Mouse (Mus musculus): Measurements from ENCODE around the gene Rinl.

GRCm38 (mm10) chr7:28758623-28759022 lies 30.1 kb upstream of the Rinl start:
- TF ChIP-seq USF1 (IDR thresholded peaks at IDR 0.05; ENCODE audit: low read depth) = no peak
- TF ChIP-seq MAX (IDR thresholded peaks at IDR 0.05) = no peak
- no peak for TF ChIP-seq CTCF (IDR thresholded peaks at IDR 0.05; ENCODE audit: control insufficient read depth, insufficient read depth, insufficient read length)

Measured in C2C12 (cell line).